Mouse (Mus musculus): ENCODE results near the gene Dgkz. TPM values are rescaled to one million over a fixed set of nuclear protein-coding genes. Genes with fewer than 3 reads are reported as not detected.

Dgkz gene
- polyA plus RNA-seq (2014; fragmentation: Nextera tagmentation; extraction: Ambion mirVana) = 35.6 and 57.5 TPM in 2 replicates

DNA sequence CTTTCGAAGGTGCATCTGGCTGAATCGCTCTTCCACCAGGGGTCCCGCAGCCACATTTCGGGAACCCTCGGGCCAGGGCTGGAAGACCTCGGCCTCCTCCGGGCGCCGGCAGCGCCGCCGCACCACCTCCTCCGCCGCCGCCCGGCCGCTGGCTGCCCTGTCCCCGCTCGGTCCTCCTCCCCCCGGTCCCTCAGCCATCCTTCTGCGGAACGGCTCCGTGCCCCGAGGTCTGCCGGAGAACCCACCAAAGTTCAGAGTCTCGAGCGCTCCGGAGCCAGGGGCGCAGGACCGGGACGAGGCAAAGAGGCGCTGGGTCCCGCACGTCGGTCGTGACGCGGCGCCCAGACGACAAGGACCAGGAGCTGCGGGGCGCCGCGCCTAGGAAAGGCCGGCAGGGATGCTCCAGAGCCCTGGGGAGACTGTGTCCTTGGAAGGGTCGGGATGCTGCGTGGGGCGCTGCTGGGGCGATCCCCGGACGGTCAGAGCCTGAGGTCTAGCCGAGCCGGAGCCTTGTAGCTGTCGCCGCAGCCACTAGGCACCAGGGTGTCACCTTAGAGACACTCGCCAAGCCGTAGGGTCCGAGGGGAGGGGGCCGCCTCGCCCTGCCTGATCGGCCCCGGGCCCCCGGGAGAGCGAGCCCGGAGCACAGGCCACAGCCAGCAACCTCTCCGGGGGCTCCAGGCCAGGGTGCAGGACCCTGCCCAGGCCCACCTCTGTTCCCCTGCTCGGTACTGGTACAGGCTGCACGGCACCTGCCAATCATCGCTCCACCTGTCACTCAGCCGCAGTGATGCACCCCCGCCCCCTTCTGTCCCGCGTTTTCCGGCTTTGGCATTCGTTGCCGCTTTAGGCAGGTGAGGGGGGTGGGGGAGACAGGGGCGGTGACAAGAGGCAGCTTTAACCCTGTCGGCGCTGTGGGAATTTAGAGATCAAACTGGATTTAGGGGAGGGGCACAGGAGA, at the start of gene Dgkz:
Gene Dgkz (minus strand): TSS at position 284 of the 961 bp plus-strand sequence.
- peak within 1 kb of the TSS; percentile 40 for H3K4me3 ChIP-seq (ENCODE audit: low read length)
- peaks cover 38% of the 10 kb centered on the region for H3K4me1 ChIP-seq (ENCODE audit: control insufficient read depth, insufficient read depth, low read length)
- H3K27me3 ChIP-seq (ENCODE audit: control insufficient read depth, insufficient read depth, low read length) = peaks cover 36% of the 10 kb centered on the region
- H3K36me3 ChIP-seq (ENCODE audit: control insufficient read depth, insufficient read depth, low read length) = no peaks in the 10 kb centered on the region
- peak; percentile 47 for ATAC-seq (ENCODE audit: low FRiP score, low TSS enrichment)
- no peaks in the 10 kb centered on the region for H3K9me3 ChIP-seq (ENCODE audit: control insufficient read depth, low read length)
- H3K9ac ChIP-seq (ENCODE audit: low read depth, low read length) = peak within 1 kb of the TSS; percentile 44
- peak within 1 kb of the TSS; percentile 69 for H3K4me2 ChIP-seq (replicated peaks; ENCODE audit: low read depth, low read length)
- no peak within 1 kb of the TSS for H3K27ac ChIP-seq (ENCODE audit: low read depth, low read length)
- 2% methylated on average over 70 of the region's 79 CpGs for whole genome bisulfite sequencing

DNA sequence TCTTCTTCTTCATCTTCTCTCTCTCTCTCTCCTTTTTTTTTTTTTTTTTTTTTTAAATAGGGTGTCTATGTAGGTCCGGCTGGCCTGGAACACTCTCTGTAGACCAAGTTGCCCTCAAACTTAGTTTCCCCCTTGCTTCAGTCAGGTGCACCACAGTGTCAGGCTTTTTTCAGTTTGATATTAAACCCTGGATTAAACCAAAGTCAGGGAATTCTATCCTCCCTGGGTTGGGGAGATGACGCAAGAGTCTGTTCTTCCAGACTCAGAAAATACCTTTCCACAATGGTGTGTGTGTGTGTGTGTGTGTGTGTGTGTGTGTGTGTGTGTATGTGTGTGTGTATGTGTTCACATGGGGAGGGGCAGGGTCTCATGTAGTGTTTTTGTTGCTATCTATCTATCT, 49.5 kb upstream of the Dgkz start:
- H3K4me3 ChIP-seq (ENCODE audit: low read length) = no peak overlapping the region
- WGBS = 95% methylated on average over 2 of the region's 2 CpGs
- H3K27ac ChIP-seq (ENCODE audit: low read depth, low read length) = no peak overlapping the region
- ATAC-seq (ENCODE audit: low FRiP score, low TSS enrichment) = no peak
- H3K27me3 ChIP-seq (ENCODE audit: control insufficient read depth, insufficient read depth, low read length) = peaks cover 6% of the 10 kb centered on the region; the same call in 1 of the 2 replicates
- peaks cover 16% of the 10 kb centered on the region; the same call in 1 of the 2 replicates for H3K4me1 ChIP-seq (ENCODE audit: control insufficient read depth, insufficient read depth, low read length)
- no peaks in the 10 kb centered on the region for H3K9me3 ChIP-seq (ENCODE audit: control insufficient read depth, low read length)
- H3K4me2 ChIP-seq (replicated peaks; ENCODE audit: low read depth, low read length) = no peak overlapping the region
- no peaks in the 10 kb centered on the region for H3K36me3 ChIP-seq (ENCODE audit: control insufficient read depth, insufficient read depth, low read length)
- H3K9ac ChIP-seq (ENCODE audit: low read depth, low read length) = no peak overlapping the region

DNA sequence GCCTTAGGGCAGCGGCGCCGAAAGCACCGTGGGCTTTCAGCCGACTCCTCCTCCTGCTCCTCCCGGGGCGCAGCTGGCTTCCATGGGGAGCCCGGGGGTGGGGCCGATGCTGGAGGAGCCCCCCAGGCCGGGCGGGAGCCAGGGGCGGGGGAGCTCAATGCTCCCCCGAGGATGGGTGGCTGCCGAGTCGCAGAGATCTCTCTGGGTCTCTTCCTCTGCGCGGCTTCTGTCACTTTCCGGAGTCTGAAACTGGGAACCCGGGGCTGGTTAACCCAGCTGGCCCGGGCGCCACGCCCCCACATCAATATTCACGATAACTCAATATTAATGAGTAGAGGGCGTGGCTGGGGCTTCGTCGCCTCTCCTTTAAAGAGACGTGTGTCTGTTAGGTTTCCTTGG, 48.6 kb upstream of the Dgkz start, which contains the start of gene Creb3l1:
Gene Creb3l1 (minus strand): TSS at position 229 of the 399 bp plus-strand sequence.
- H3K4me2 ChIP-seq (replicated peaks; ENCODE audit: low read depth, low read length) = peak within 1 kb of the TSS; percentile 97
- peaks cover 6% of the 10 kb centered on the region; the same call in 1 of the 2 replicates for H3K27me3 ChIP-seq (ENCODE audit: control insufficient read depth, insufficient read depth, low read length)
- H3K4me1 ChIP-seq (ENCODE audit: control insufficient read depth, insufficient read depth, low read length) = peaks cover 13% of the 10 kb centered on the region; the same call in 1 of the 2 replicates
- H3K4me3 ChIP-seq (ENCODE audit: low read length) = peak within 1 kb of the TSS; percentile 78
- WGBS = under 1% methylated on average over 20 of the region's 27 CpGs
- H3K27ac ChIP-seq (ENCODE audit: low read depth, low read length) = peak within 1 kb of the TSS; percentile 62
- peak within 1 kb of the TSS; percentile 77 for H3K9ac ChIP-seq (ENCODE audit: low read depth, low read length)
- H3K9me3 ChIP-seq (ENCODE audit: control insufficient read depth, low read length) = no peaks in the 10 kb centered on the region
- no peaks in the 10 kb centered on the region for H3K36me3 ChIP-seq (ENCODE audit: control insufficient read depth, insufficient read depth, low read length)
- ATAC-seq (ENCODE audit: low FRiP score, low TSS enrichment) = peak; percentile 63; the same call in 1 of the 2 replicates

DNA sequence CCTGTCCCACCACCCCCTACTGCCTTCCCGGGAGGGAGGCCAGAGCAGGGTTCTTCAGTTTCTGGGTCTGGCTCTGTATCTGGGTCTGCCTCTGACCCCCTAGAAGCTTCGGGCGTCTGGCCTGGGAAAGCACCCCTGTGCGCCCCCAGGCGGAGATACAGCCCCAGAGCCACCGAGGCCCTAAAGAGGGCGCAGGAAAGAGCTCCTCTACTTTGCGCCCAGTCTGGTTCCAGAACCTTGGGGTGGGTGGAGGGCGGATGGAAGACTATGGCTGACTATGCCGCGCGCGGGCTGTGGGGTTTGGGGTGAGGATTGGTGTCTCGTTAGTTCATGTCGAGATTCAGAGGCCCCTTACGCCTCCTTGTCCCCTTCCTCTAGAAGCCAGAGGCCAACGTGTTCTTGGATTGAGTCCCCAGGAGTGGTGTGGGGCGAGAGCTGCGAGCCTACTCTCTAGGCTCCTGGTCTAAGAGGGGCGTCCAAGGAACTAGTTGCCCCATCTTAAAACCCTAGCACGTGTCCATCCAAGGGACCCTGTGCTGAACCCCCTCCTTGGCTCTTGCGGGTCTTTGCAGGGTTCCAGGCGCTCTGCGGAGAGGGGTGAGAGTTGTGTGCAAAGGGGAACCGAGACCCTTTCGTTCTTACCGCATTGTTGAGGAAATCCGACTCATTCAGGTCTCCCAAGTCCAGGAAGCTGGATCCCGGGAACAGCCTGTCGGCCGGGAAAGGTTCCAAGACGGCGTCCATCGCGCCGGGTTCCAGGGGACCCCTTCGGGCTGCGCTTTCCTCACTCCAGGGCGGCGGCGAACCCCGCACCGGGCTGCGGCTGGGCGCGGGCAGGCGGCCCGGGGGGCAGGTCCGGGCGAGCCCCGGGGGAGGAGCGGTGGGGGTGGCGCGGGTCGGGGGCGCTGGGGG, 48.0 kb upstream of the Dgkz start:
- H3K4me3 ChIP-seq (ENCODE audit: low read length) = peak overlapping the region; percentile 78
- H3K4me1 ChIP-seq (ENCODE audit: control insufficient read depth, insufficient read depth, low read length) = peaks cover 13% of the 10 kb centered on the region; the same call in 1 of the 2 replicates
- peaks cover 6% of the 10 kb centered on the region; the same call in 1 of the 2 replicates for H3K27me3 ChIP-seq (ENCODE audit: control insufficient read depth, insufficient read depth, low read length)
- H3K9me3 ChIP-seq (ENCODE audit: control insufficient read depth, low read length) = no peaks in the 10 kb centered on the region
- ATAC-seq (ENCODE audit: low FRiP score, low TSS enrichment) = peak; percentile 56
- 8% methylated on average over 49 of the region's 56 CpGs for WGBS
- peak overlapping the region; percentile 97 for H3K4me2 ChIP-seq (replicated peaks; ENCODE audit: low read depth, low read length)
- no peaks in the 10 kb centered on the region for H3K36me3 ChIP-seq (ENCODE audit: control insufficient read depth, insufficient read depth, low read length)
- peak overlapping the region; percentile 77 for H3K9ac ChIP-seq (ENCODE audit: low read depth, low read length)
- H3K27ac ChIP-seq (ENCODE audit: low read depth, low read length) = peak overlapping the region; percentile 62

DNA sequence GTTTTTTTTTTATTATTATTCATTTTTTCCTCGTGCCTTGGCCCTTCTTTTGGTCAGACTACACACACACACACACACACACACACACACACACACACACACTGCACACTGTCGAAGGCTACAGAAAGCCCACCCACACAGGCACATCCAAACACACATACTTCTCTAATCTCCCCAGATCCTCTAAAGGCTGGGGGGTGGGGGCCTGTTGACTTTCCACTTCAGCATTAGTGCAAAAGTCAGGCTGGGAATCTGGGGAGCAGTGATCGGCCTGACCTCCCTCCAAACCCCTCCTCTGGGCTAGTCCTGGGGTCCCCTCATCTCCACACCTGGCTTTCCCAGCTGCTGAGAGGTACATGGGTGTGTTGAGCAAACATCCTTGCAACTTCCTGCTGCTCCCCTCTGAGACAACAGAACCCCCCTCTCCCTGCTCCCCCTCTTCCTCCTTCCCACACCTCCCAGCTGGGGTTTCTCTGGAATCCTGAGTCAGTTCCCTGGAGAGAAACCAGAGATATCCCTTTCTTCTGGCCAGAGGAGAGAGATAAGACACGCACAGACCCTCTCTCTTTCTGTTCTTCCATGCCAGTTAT, 45.1 kb upstream of the Dgkz start:
- Histone ChIP-seq H3K27ac (ENCODE audit: low read depth, low read length) (peak overlapping the region; percentile 59; the same call in 1 of the 2 replicates), H3K4me1 (ENCODE audit: control insufficient read depth, insufficient read depth, low read length) (peaks cover 35% of the 10 kb centered on the region; the same call in 1 of the 2 replicates), H3K9ac (ENCODE audit: low read depth, low read length) (no peak overlapping the region), H3K27me3 (ENCODE audit: control insufficient read depth, insufficient read depth, low read length) (peaks cover 3% of the 10 kb centered on the region; the same call in 1 of the 2 replicates), H3K4me3 (ENCODE audit: low read length) (no peak overlapping the region), H3K4me2 (replicated peaks; ENCODE audit: low read depth, low read length) (no peak overlapping the region; the same call in 1 of the 2 replicates), H3K36me3 (ENCODE audit: control insufficient read depth, insufficient read depth, low read length) (no peaks in the 10 kb centered on the region), H3K9me3 (ENCODE audit: control insufficient read depth, low read length) (no peaks in the 10 kb centered on the region)
- ATAC-seq (ENCODE audit: low FRiP score, low TSS enrichment) = no peak
- WGBS = 57% methylated on average over 4 of the region's 4 CpGs

DNA sequence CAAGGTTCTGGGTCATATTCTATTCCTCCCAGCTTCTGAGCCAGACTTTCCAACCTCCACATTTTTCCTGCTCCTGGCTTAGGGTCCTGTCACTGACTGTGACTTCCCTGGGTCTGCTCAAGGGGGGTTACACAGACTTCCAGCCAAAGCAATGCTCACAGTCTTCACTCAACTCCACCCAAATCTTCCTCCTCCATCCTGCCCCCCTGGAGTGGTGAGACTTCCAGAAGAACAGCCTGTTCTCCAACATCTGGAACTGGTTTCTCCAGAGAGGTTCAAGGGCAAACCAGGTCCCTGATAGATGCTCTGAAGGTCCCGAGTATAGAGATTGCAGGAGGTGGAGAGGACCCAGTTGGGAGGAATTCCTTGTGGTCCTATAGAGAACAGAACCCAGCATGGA, 41.8 kb upstream of the Dgkz start:
- ATAC-seq (ENCODE audit: low FRiP score, low TSS enrichment) = no peak
- no peak overlapping the region for H3K9ac ChIP-seq (ENCODE audit: low read depth, low read length)
- no peak overlapping the region for H3K4me2 ChIP-seq (replicated peaks; ENCODE audit: low read depth, low read length)
- peaks cover 45% of the 10 kb centered on the region; the same call in 1 of the 2 replicates for H3K4me1 ChIP-seq (ENCODE audit: control insufficient read depth, insufficient read depth, low read length)
- peak overlapping the region; percentile 80; the same call in 1 of the 2 replicates for H3K27ac ChIP-seq (ENCODE audit: low read depth, low read length)
- no peaks in the 10 kb centered on the region for H3K9me3 ChIP-seq (ENCODE audit: control insufficient read depth, low read length)
- no peak overlapping the region for H3K4me3 ChIP-seq (ENCODE audit: low read length)
- H3K27me3 ChIP-seq (ENCODE audit: control insufficient read depth, insufficient read depth, low read length) = no peaks in the 10 kb centered on the region
- H3K36me3 ChIP-seq (ENCODE audit: control insufficient read depth, insufficient read depth, low read length) = no peaks in the 10 kb centered on the region
- 63% methylated on average over 1 of the region's 1 CpGs for WGBS

DNA sequence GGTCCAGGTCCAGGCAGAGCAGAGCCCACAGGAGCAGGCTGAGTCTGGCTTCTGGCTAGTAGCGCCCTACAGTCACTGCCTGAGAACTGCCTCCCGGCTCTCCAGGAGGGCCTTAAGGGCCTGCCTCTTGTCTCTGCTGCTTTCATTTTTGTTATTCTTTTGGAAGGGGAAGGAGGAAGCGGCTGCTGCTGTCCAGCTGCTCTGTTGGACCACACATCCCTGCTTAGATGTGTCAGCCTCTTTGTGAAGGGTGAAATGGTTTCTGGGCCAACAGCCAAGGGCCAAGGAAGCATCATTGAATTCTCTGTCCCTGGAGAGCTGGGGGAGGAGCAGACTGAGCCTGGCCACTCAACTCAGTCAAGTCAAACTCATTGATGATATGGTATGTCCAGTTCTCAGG, 41.3 kb upstream of the Dgkz start:
- 18% methylated on average over 3 of the region's 3 CpGs for WGBS
- Histone ChIP-seq H3K36me3 (ENCODE audit: control insufficient read depth, insufficient read depth, low read length) (no peaks in the 10 kb centered on the region), H3K9me3 (ENCODE audit: control insufficient read depth, low read length) (no peaks in the 10 kb centered on the region), H3K27me3 (ENCODE audit: control insufficient read depth, insufficient read depth, low read length) (no peaks in the 10 kb centered on the region), H3K27ac (ENCODE audit: low read depth, low read length) (peak overlapping the region; percentile 80; the same call in 1 of the 2 replicates), H3K4me2 (replicated peaks; ENCODE audit: low read depth, low read length) (no peak overlapping the region), H3K9ac (ENCODE audit: low read depth, low read length) (no peak overlapping the region), H3K4me3 (ENCODE audit: low read length) (no peak overlapping the region), H3K4me1 (ENCODE audit: control insufficient read depth, insufficient read depth, low read length) (peaks cover 45% of the 10 kb centered on the region; the same call in 1 of the 2 replicates)
- peak; percentile 41; the same call in 1 of the 2 replicates for ATAC-seq (ENCODE audit: low FRiP score, low TSS enrichment)

DNA sequence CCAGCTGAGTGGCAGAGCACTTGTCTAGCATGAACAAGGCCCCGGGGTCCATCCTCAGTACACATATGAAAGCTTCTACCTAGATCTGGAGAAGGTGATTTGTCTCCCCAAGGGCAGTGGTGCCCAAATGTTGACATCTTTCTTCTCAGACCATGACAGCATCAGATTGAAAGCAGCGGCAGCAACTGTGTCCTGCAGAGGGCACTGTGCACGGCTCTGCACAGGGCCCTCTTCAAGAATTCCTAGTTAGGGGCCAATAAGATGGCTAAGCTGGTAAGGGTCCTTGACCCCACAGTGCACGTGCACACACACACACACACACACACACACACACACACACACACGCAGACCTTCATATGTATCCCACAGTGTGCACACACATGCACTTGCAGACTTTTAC, 39.2 kb upstream of the Dgkz start:
- Histone ChIP-seq H3K9ac (ENCODE audit: low read depth, low read length) (no peak overlapping the region), H3K27ac (ENCODE audit: low read depth, low read length) (no peak overlapping the region), H3K4me2 (replicated peaks; ENCODE audit: low read depth, low read length) (no peak overlapping the region), H3K36me3 (ENCODE audit: control insufficient read depth, insufficient read depth, low read length) (no peaks in the 10 kb centered on the region), H3K9me3 (ENCODE audit: control insufficient read depth, low read length) (no peaks in the 10 kb centered on the region), H3K4me1 (ENCODE audit: control insufficient read depth, insufficient read depth, low read length) (peaks cover 41% of the 10 kb centered on the region; the same call in 1 of the 2 replicates), H3K27me3 (ENCODE audit: control insufficient read depth, insufficient read depth, low read length) (no peaks in the 10 kb centered on the region), H3K4me3 (ENCODE audit: low read length) (no peak overlapping the region)
- WGBS = 89% methylated on average over 5 of the region's 5 CpGs
- ATAC-seq (ENCODE audit: low FRiP score, low TSS enrichment) = no peak

All from kidney, embryonic 14.5 days (tissue).